Mouse (Mus musculus) embryonic facial prominence, embryonic 11.5 days (tissue): Measurements from ENCODE around the gene Drap1. TPM values are rescaled to one million over a fixed set of nuclear protein-coding genes. Genes with fewer than 3 reads are reported as not detected.
A peak's percentile ranks its signal among the peaks of the same experiment; 100 is the strongest.
"Not testable (repeated sequence)": the region's sequence is repeated elsewhere in the genome, so short reads cannot be mapped to it uniquely, and the experiment has no call there.

ENCODE experiments used
- ATAC-seq: fragments of 200-750 bp; cut with Nextera tagmentation; replicated peaks from 2 replicates; pipeline ENCODE4 v1.8.0; 2017; ENCODE audit warnings: low read depth; ENCODE audit not compliant: insufficient number of reproducible peaks, low FRiP score, low TSS enrichment
- DNase-seq: peaks from one replicate; pipeline ENCODE4 v3.0.0-alpha.2; 2015; ENCODE audit warnings: low spot score
- H3K27ac ChIP-seq: fragments of 300-500 bp; sonication (generic); replicated peaks from 2 replicates; pipeline ENCODE4 v1.5.1; 2014; ENCODE audit warnings: mild to moderate bottlenecking, low read depth, low read length, control low read depth
- H3K27me3 ChIP-seq: fragments of 300-500 bp; sonication (generic); 2 replicates; pipeline ENCODE4 v1.6.1; 2014; ENCODE audit warnings: mild to moderate bottlenecking, low read length, moderate library complexity, mixed read lengths; ENCODE audit not compliant: control insufficient read depth, insufficient read depth
- H3K36me3 ChIP-seq: fragments of 300-500 bp; sonication (generic); replicated peaks from 2 replicates; pipeline ENCODE4 v1.6.1; 2014; ENCODE audit warnings: low read depth, mild to moderate bottlenecking, low read length, moderate library complexity, mixed read lengths; ENCODE audit not compliant: control insufficient read depth, insufficient read depth
- H3K4me1 ChIP-seq: fragments of 300-500 bp; sonication (generic); 2 replicates; pipeline ENCODE4 v1.6.1; 2014; ENCODE audit warnings: low read length, mixed read lengths; ENCODE audit not compliant: control insufficient read depth, insufficient read depth
- H3K4me2 ChIP-seq: fragments of 300-500 bp; sonication (generic); 2 replicates; pipeline ENCODE4 v1.6.1; 2014; ENCODE audit warnings: low read depth, mild to moderate bottlenecking, control low read depth, low read length, moderate library complexity
- H3K4me3 ChIP-seq: fragments of 300-500 bp; sonication (generic); 2 replicates; pipeline ENCODE4 v1.5.1; 2014; ENCODE audit warnings: low read depth, low read length, control low read depth
- H3K9ac ChIP-seq: fragments of 300-500 bp; sonication (generic); replicated peaks from 2 replicates; pipeline ENCODE4 v1.6.1; 2014; ENCODE audit warnings: mild to moderate bottlenecking, control low read depth, low read length
- H3K9me3 ChIP-seq: fragments of 300-500 bp; sonication (generic); replicated peaks from 2 replicates; pipeline ENCODE4 v1.6.1; 2016; ENCODE audit warnings: mild to moderate bottlenecking, low read length, inconsistent platforms, mixed read lengths; ENCODE audit not compliant: control insufficient read depth
- WGBS: fragments of 180-500 bp; shearing (Covaris S2); extraction: QIAGEN DNeasy Blood & Tissue Kit; methylation state at CpG from one replicate; pipeline ENCODE4 v1.1.7; 2014; 5-methylcytosine and 5-hydroxymethylcytosine counted together
- polyA plus RNA-seq: library from polyadenylated mRNA; unstranded; fragments of >200 nt; fragmentation: Nextera tagmentation; extraction: Ambion mirVana; gene quantifications from 2 replicates; pipeline ENCODE4 v1.2.1, GENCODE M21; 2014

Drap1 gene
- polyA plus RNA-seq, 1 experiment from 2014 or later, result 213 TPM

DNA sequence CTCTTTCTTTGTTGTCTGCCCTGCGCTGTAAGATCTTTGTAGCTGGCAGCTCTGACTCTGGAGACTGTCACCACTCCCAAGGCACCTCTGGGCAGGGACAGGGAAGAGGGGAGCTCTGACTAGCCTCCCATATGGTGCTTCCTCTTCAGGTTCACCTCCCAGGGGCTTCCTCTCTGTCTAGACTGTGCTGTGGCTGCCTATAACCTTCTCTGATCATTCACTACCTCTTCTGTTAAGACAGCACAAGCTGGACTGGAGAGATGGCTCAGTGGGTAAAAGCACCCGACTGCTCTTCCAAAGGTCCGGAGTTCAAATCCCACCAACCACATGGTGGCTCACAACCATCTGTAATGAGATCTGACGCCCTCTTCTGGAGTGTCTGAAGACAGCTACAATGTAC, 23.7 kb downstream of the Drap1 start:
- not testable (repeated sequence) for H3K4me1 ChIP-seq, ATAC-seq, H3K4me2 ChIP-seq, DNase-seq, H3K9me3 ChIP-seq, H3K9ac ChIP-seq, H3K36me3 ChIP-seq, H3K27ac ChIP-seq, H3K4me3 ChIP-seq, H3K27me3 ChIP-seq
- WGBS, result 74% methylated on average over 4 of the region's 4 CpGs

- Histone ChIP-seq H3K4me1 (no peaks in the 10 kb centered on the region), H3K36me3 (no peaks in the 10 kb centered on the region), H3K4me3 (no peak overlapping the region), H3K27me3 (no peaks in the 10 kb centered on the region; the same call in 1 of the 2 replicates), H3K27ac (no peak overlapping the region), H3K9me3 (no peaks in the 10 kb centered on the region), H3K4me2 (no peak overlapping the region), H3K9ac (no peak overlapping the region)
- 72% methylated on average over 4 of the region's 4 CpGs for WGBS
- no peak for ATAC-seq
- DNase-seq, result no peak
These were observed 29.4 kb downstream of the Drap1 start for GRCm38 (mm10) chr19:5395371-5395770.

- H3K27me3 ChIP-seq, result no peaks in the 10 kb centered on the region; the same call in 1 of the 2 replicates
- no peaks in the 10 kb centered on the region for H3K36me3 ChIP-seq
- WGBS, result 57% methylated on average over 10 of the region's 10 CpGs
- no peak for ATAC-seq
- no peaks in the 10 kb centered on the region for H3K9me3 ChIP-seq
- no peak for DNase-seq
- no peak overlapping the region for H3K4me3 ChIP-seq
- peaks cover 5% of the 10 kb centered on the region for H3K4me1 ChIP-seq
- no peak overlapping the region for H3K4me2 ChIP-seq
- H3K27ac ChIP-seq, result no peak overlapping the region
- H3K9ac ChIP-seq, result 0 out of 2 replicates have a peak overlapping the region, but pooled peaks have one; percentile 9
These were observed 30.6 kb downstream of the Drap1 start for GRCm38 (mm10) chr19:5394168-5394567.

DNA sequence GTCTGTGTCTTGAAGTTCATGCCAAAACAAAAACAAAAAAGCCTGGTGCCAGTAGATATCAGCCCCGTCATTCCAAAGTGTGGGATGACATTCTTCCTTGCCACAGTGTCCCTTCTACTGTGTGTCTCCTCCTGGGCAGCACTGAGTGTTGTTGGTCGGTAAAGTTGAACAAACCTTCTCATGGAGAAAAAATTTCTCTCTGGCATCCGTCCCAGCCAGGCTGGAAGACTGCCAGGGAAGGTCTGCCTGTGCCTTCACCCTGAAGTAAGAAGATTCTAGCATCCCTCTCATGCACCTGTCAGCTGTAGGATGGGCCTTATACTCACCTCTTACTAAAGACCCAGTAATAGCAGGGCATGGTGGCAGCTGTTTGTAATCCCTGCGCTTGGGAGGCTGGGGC, 31.9 kb downstream of the Drap1 start:
- ATAC-seq, result no peak
- Histone ChIP-seq H3K4me2 (no peak overlapping the region), H3K36me3 (no peaks in the 10 kb centered on the region), H3K27ac (no peak overlapping the region), H3K27me3 (no peaks in the 10 kb centered on the region; the same call in 1 of the 2 replicates), H3K4me3 (no peak overlapping the region), H3K9me3 (no peaks in the 10 kb centered on the region), H3K4me1 (peaks cover 6% of the 10 kb centered on the region), H3K9ac (no peak overlapping the region)
- 82% methylated on average over 4 of the region's 4 CpGs for WGBS
- DNase-seq, result no peak

DNA sequence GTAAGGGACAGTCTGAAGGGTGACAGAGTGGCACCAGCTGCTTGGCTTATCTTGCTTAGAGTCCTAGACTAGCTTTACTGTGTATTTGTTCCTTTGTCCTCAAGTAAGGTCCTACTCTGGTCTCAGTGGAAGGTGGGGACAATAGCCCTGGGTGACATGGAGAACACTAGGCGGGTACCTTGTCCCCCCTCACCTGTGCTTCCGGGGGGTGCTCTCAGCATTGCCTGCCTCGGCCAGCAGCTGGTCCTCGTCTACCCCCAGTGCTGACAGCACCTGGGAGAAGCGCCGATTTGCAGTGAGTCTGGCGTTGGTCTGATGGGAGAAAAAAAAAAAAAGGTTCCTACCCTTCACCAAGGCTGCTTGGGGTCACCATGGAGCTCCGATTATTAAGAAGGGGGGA, 34.4 kb downstream of the Drap1 start:
- WGBS, result 83% methylated on average over 8 of the region's 8 CpGs
- Histone ChIP-seq H3K27ac (no peak overlapping the region), H3K27me3 (no peaks in the 10 kb centered on the region; the same call in 1 of the 2 replicates), H3K4me1 (peaks cover 6% of the 10 kb centered on the region), H3K9ac (no peak overlapping the region), H3K4me2 (peak overlapping the region; percentile 54), H3K4me3 (no peak overlapping the region; the same call in 1 of the 2 replicates), H3K9me3 (no peaks in the 10 kb centered on the region), H3K36me3 (no peaks in the 10 kb centered on the region)
- DNase-seq (no peak), ATAC-seq (no peak)

- Histone ChIP-seq H3K9ac (peak overlapping the region; percentile 86), H3K36me3 (peaks cover 3% of the 10 kb centered on the region; the same call in 1 of the 2 replicates), H3K27me3 (no peaks in the 10 kb centered on the region; the same call in 1 of the 2 replicates), H3K27ac (no peak overlapping the region), H3K4me1 (peaks cover 6% of the 10 kb centered on the region), H3K4me2 (peak overlapping the region; percentile 54), H3K4me3 (peak overlapping the region; percentile 96), H3K9me3 (no peaks in the 10 kb centered on the region)
- DNase-seq, result peak; percentile 10
- WGBS, result 36% methylated on average over 12 of the region's 12 CpGs
- ATAC-seq, result no peak
These were observed 35.1 kb downstream of the Drap1 start for GRCm38 (mm10) chr19:5389647-5390046.

- Histone ChIP-seq H3K9ac (peak within 1 kb of the TSS; percentile 86), H3K27me3 (no peaks in the 10 kb centered on the region), H3K4me3 (peak within 1 kb of the TSS; percentile 96), H3K36me3 (peaks cover 6% of the 10 kb centered on the region), H3K4me2 (peak within 1 kb of the TSS; percentile 59), H3K9me3 (no peaks in the 10 kb centered on the region), H3K27ac (no peak within 1 kb of the TSS; the same call in 1 of the 2 replicates), H3K4me1 (peaks cover 6% of the 10 kb centered on the region)
- DNase-seq (peak; percentile 98), ATAC-seq (peak; percentile 90)
- 2% methylated on average over 43 of the region's 43 CpGs for WGBS
These were observed 36.1 kb downstream of the Drap1 start, which contains the start of gene Sart1 for GRCm38 (mm10) chr19:5388588-5389242. Gene Sart1 (minus strand): TSS chr19:5388703.

- ATAC-seq, result 0 out of 2 replicates have a peak, but pooled peaks have one; percentile 58
- Histone ChIP-seq H3K9ac (peak overlapping the region; percentile 86), H3K4me3 (peak overlapping the region; percentile 96), H3K4me2 (peak overlapping the region; percentile 59), H3K4me1 (peaks cover 6% of the 10 kb centered on the region), H3K36me3 (peaks cover 12% of the 10 kb centered on the region), H3K9me3 (no peaks in the 10 kb centered on the region), H3K27ac (no peak overlapping the region; the same call in 1 of the 2 replicates), H3K27me3 (no peaks in the 10 kb centered on the region)
- under 1% methylated on average over 43 of the region's 43 CpGs for WGBS
- DNase-seq, result peak; percentile 29
These were observed 36.8 kb downstream of the Drap1 start for GRCm38 (mm10) chr19:5388011-5388441.
